Mouse (Mus musculus): ENCODE results near the gene Svs5. TPM values are rescaled to one million over a fixed set of nuclear protein-coding genes. Genes with fewer than 3 reads are reported as not detected.

The Svs5 gene
- polyA plus RNA-seq, 1 experiment, result not detected

DNA sequence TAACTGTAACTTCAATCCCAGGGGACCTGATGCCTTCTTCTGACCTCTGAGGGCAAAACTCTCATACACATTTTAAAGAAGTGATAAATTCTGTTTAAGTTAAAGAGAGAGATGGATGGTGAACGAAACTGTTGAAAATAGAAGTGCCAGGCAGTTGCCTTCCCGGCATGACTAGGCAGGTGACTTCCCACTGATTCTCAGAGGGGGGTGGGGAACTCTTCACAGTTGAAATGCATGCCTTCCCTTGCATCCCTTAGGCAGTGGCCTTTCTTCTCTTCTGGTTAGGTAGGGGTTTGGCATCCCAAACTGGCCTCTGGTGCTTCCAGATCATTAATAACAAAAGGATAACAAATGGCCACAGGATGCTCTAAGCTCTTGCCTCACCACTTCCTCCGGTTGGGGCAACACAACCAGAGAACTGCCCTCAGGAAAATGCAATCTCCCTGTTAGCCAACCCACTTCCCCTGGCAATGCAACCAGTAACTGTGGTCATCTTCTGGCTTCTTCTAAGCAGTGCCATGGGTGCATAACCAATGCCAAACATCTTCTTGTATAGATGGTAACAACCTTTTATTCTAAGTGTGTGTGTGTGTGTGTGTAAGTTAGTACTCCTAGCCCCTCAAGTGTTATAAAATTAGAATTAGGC is 40.0 kb downstream of the Svs5 start:
- no peak for TF ChIP-seq GATA1 (IDR thresholded peaks at IDR 0.05; ENCODE audit: low read length)

DNA sequence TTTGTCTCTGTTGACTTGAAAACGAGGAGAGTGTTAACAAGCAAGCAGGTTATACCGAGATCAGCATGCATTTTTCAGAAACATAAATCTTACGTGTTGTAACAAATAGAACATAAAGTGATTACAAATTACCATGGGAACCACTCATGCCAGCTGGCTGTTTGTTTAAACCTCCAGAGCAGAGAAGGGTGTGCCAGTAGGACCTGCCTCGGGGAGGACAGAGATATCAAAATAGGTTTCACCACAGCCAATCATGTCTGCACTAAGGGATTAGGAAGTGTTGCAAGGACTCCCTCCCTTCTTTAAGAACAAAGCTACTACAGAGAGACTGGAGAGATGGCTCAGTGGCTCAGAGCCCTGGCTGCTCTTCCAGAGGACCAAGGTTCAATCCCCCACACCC is 40.6 kb downstream of the Svs5 start:
- TF ChIP-seq GATA1 (IDR thresholded peaks at IDR 0.05; ENCODE audit: low read length), result no peak

DNA sequence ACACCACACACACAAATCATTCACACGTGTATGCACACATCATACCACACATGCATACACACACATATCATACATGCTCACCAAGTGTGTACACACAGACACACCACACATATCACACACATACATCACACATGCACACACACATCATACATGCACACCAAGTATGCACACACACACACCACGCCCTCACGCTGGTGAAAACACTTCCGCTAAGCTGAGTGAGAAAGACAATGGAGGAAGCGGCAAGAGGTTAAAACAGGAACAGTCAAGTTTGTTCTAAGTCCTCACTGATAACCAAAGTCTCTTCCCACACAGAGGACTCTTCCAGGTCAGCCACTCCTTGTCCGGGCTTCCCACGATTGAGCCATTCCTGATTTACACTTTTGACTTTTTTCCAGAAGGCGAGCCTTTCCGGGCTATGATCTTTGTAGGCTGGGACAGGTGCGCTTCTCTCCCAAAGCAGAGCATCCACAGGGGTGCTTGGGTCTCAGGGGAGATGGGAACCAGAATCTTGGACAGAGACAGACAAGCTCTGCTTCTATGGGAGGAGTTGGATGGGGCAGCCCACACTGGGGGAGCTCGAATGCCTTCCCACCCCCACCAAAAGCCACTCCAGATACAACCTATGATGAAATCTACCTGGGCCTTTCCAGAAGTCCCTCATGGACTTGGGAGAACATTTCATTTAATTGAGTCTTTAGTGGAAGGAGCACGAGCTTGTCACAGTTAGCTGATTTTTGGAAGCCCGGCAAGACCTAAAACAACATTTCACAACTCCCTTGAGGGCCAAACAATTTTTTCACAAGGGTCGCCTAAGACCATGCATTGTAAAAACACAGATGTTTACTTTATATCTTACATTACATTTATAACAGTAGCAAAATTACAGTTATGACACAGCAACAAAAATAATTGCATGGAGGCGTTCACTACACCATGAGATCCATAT is 45.2 kb downstream of the Svs5 start:
- no peak for TF ChIP-seq GATA1 (IDR thresholded peaks at IDR 0.05; ENCODE audit: low read length)

DNA sequence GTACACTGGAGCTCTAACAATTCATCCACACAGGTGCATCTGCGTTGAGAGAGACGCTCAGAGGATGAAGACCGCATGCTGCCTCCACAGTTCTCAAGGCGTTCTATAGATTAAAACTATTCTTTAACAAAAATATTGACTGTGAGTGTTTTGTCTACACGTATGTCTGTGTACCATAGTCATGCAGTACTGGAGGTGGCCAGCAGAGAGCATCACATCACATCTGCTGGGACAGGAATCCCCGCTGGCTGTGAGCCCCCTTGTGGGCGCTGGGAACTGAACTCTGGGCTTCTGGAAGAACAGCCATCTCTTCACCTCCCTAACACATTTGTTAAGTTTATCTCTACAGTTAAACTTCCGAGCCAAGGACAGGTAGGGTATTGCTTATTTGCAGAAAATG is 49.2 kb downstream of the Svs5 start:
- no peak for TF ChIP-seq GATA1 (IDR thresholded peaks at IDR 0.05; ENCODE audit: low read length)

DNA sequence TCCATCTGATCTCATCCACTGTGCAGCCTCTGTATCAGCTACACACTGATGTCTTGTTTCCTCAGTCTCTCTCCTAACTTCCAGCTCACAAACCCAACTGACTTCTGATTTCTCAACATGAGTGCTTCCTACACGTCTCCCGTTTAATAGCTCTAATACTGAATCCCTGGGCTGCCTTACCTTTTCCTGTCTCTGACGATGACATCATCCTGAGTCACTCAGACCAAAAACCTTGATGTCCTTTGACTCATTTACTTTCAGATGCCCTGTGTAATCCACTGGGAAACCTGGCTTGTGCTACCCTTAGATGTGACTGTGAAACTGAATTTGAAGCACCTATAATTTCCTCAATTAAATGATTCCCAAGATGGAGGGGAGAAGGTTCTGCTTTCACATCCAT is 50.4 kb downstream of the Svs5 start:
- no peak for TF ChIP-seq GATA1 (IDR thresholded peaks at IDR 0.05; ENCODE audit: low read length)

Other genes starting within 250 kb of the Svs5 start
- gene Kcns1, start 161.6 kb upstream of the Svs5 start, polyA plus RNA-seq (2012), result not detected in 2 replicates
- not detected in 2 replicates for gene Wfdc5, start 150.0 kb upstream of the Svs5 start, polyA plus RNA-seq (2012)
- gene Wfdc12, start 142.1 kb upstream of the Svs5 start, polyA plus RNA-seq (2012), result not detected in 2 replicates
- gene Wfdc15a, start 132.6 kb upstream of the Svs5 start, polyA plus RNA-seq (2012), result not detected in 2 replicates
- gene Wfdc15b, start 111.1 kb upstream of the Svs5 start, polyA plus RNA-seq (2012), result not detected in 2 replicates
- gene Svs2, start 94.3 kb upstream of the Svs5 start, polyA plus RNA-seq (2012), result not detected in 2 replicates
- not detected in 2 replicates for gene Svs3b, start 76.1 kb upstream of the Svs5 start, polyA plus RNA-seq (2012)
- not detected in 2 replicates for gene Svs4, start 54.3 kb upstream of the Svs5 start, polyA plus RNA-seq (2012)
- not detected in 2 replicates for gene Svs3a, start 43.5 kb upstream of the Svs5 start, polyA plus RNA-seq (2012)
- gene Svs6, start 16.0 kb upstream of the Svs5 start, polyA plus RNA-seq (2012), result not detected in 2 replicates
- not detected in 2 replicates for gene Slpi, start 56.4 kb downstream of the Svs5 start, polyA plus RNA-seq (2012)
- not detected in 2 replicates for gene Rbpjl, start 70.4 kb downstream of the Svs5 start, polyA plus RNA-seq (2012)
- gene Matn4, start 72.4 kb downstream of the Svs5 start, polyA plus RNA-seq (2012), result not detected in 2 replicates
- not detected in 2 replicates for gene Sdc4, start 111.1 kb downstream of the Svs5 start, polyA plus RNA-seq (2012)
- gene Sys1, start 124.2 kb downstream of the Svs5 start, polyA plus RNA-seq (2012), result 219 and 244 TPM in 2 replicates
- 8.1 and 9.4 TPM in 2 replicates for gene Gm20458, start 128.2 kb downstream of the Svs5 start, polyA plus RNA-seq (2012)
- gene Trp53tg5, start 141.0 kb downstream of the Svs5 start, polyA plus RNA-seq (2012), result not detected in 2 replicates
- gene Dbndd2, start 153.4 kb downstream of the Svs5 start, polyA plus RNA-seq (2012), result 25.2 and 30.2 TPM in 2 replicates
- 118 and 139 TPM in 2 replicates for gene Pigt, start 164.8 kb downstream of the Svs5 start, polyA plus RNA-seq (2012)
- gene Wfdc2, start 229.7 kb downstream of the Svs5 start, polyA plus RNA-seq (2012), result not detected in 2 replicates
- gene Spint3, start 240.7 kb downstream of the Svs5 start, polyA plus RNA-seq (2012), result not detected in 2 replicates

All from G1E-ER4 (cell line).